8 mouse cellular contexts compared by ENCODE assay signal in the genomic region with DNA sequence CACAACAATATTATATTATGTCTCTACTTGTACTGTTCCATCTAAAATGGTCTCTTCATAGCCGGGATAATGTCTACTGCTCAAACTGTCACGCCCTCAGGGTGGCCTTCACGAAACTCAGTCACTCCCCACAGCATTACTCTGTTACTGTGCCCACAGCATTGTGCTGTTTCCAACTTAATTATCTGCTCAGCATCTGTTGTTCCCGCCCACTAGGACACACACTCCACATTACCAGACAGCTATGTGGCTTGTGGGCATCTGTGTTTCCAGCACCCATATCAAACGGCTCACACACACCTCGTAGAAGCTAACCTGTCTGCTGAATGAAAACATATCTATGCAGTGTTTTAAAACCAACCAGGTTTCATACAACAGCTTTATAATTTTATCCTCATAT. TPM values are rescaled to one million over a fixed set of nuclear protein-coding genes. Genes with fewer than 3 reads are reported as not detected.
A peak's percentile ranks its signal among the peaks of the same experiment; 100 is the strongest.
DNase-seq lines count a peak whose midpoint lies in the region; ATAC-seq and TF ChIP-seq lines count a peak whose summit lies in the region.

No protein-coding gene starts in this region.

- H3K4me3 ChIP-seq in midbrain, embryonic 11.5 days (ENCODE audit: low read depth, low read length), result no peak overlapping the region
- no peak overlapping the region for H3K4me3 ChIP-seq in midbrain, postnatal 0 days (ENCODE audit: low read depth, low read length)
- no peak overlapping the region for H3K4me3 ChIP-seq in neural tube, embryonic 15.5 days (replicated peaks)

- no peaks in the 10 kb centered on the region; the same call in 1 of the 2 replicates for H3K27me3 ChIP-seq in midbrain, embryonic 11.5 days (ENCODE audit: control insufficient read depth, insufficient read depth, low read length)
- H3K27me3 ChIP-seq in midbrain, postnatal 0 days (ENCODE audit: insufficient read depth, low read length), result no peaks in the 10 kb centered on the region
- H3K27me3 ChIP-seq in neural tube, embryonic 15.5 days (replicated peaks), result no peaks in the 10 kb centered on the region

- no peak for TF ChIP-seq CTCF in midbrain, postnatal 0 days (IDR thresholded peaks at IDR 0.05)

- no peaks in the 10 kb centered on the region for H3K36me3 ChIP-seq in midbrain, embryonic 11.5 days (ENCODE audit: control insufficient read depth, insufficient read depth, low read length)
- H3K36me3 ChIP-seq in midbrain, postnatal 0 days (ENCODE audit: insufficient read depth, low read length), result no peaks in the 10 kb centered on the region
- no peaks in the 10 kb centered on the region for H3K36me3 ChIP-seq in neural tube, embryonic 15.5 days

- 51% methylated on average over 6 of the region's 6 CpGs for WGBS in midbrain, embryonic 11.5 days
- 40% methylated on average over 6 of the region's 6 CpGs for WGBS in midbrain, postnatal 0 days
- WGBS in neural tube, embryonic 15.5 days, result 36% methylated on average over 6 of the region's 6 CpGs

- peaks cover 5% of the 10 kb centered on the region; the same call in 1 of the 2 replicates for H3K4me1 ChIP-seq in midbrain, embryonic 11.5 days (ENCODE audit: control insufficient read depth, insufficient read depth, low read length)
- no peaks in the 10 kb centered on the region for H3K4me1 ChIP-seq in midbrain, postnatal 0 days (ENCODE audit: insufficient read depth, low read length)
- peaks cover 15% of the 10 kb centered on the region for H3K4me1 ChIP-seq in neural tube, embryonic 15.5 days

- peak; percentile 72 for ATAC-seq in frontal cortex, adult (ENCODE audit: low TSS enrichment)
- ATAC-seq in midbrain, embryonic 11.5 days (ENCODE audit: low FRiP score), result 0 out of 2 replicates have a peak, but pooled peaks have one; percentile 10
- ATAC-seq in midbrain, postnatal 0 days (ENCODE audit: low FRiP score), result no peak
- ATAC-seq in neural tube, embryonic 15.5 days (ENCODE audit: low FRiP score), result peak; percentile 42; the same call in 1 of the 2 replicates

- H3K27ac ChIP-seq in midbrain, embryonic 11.5 days (ENCODE audit: low read depth, low read length), result no peak overlapping the region
- H3K27ac ChIP-seq in midbrain, postnatal 0 days (ENCODE audit: low read depth, low read length), result no peak overlapping the region
- no peak overlapping the region for H3K27ac ChIP-seq in neural tube, embryonic 15.5 days (replicated peaks)

- DNase-seq in frontal cortex, postnatal 10 days (ENCODE audit: low spot score in 2 of 2), result no peak
- DNase-seq in midbrain, embryonic 11.5 days (ENCODE audit: low spot score, missing footprints), result peak; percentile 84
- no peak for DNase-seq in midbrain, postnatal 0 days (ENCODE audit: low spot score)
- peak; percentile 16 to 38 for DNase-seq in layer of hippocampus, postnatal 14 days (ENCODE audit: low spot score in 2 of 2)
- DNase-seq in kidney, postnatal 4 days, result no peak
- DNase-seq in adipocyte (ENCODE audit: low spot score), result no peak

- H3K4me2 ChIP-seq in midbrain, embryonic 11.5 days, result no peak overlapping the region
- no peak overlapping the region for H3K4me2 ChIP-seq in midbrain, postnatal 0 days (ENCODE audit: low read depth, low read length, poor library complexity, severe bottlenecking)
- peak overlapping the region; percentile 65 for H3K4me2 ChIP-seq in neural tube, embryonic 15.5 days

- H3K9me3 ChIP-seq in midbrain, embryonic 11.5 days (ENCODE audit: control insufficient read depth, low read length), result no peaks in the 10 kb centered on the region
- no peaks in the 10 kb centered on the region for H3K9me3 ChIP-seq in midbrain, postnatal 0 days (ENCODE audit: low read length)
- no peaks in the 10 kb centered on the region for H3K9me3 ChIP-seq in neural tube, embryonic 15.5 days (replicated peaks)

- no peak overlapping the region for H3K9ac ChIP-seq in midbrain, embryonic 11.5 days (ENCODE audit: low read length)
- H3K9ac ChIP-seq in midbrain, postnatal 0 days (replicated peaks; ENCODE audit: low read length, poor library complexity, severe bottlenecking), result no peak overlapping the region
- no peak overlapping the region for H3K9ac ChIP-seq in neural tube, embryonic 15.5 days (replicated peaks)

RNA-seq across cellular contexts. Expression of a gene that starts 13.7 kb away (rescaled TPM):
- 6.3 and 9.6 TPM in 2 replicates for polyA plus RNA-seq in midbrain, embryonic 11.5 days (2014; fragmentation: Nextera tagmentation; extraction: Ambion mirVana)
- 8.4 and 10.3 TPM in 2 replicates for total RNA-seq in midbrain, postnatal 0 days (2014; rRNA removed)
- polyA plus RNA-seq in midbrain, postnatal 0 days (2015; fragmentation: Nextera tagmentation; extraction: Ambion mirVana), result 7.2 and 7.7 TPM in 2 replicates
- 1 to 10 TPM; 2.9 to 4.3 TPM for total RNA-seq in layer of hippocampus, postnatal 14 days (2021)
- 5.9 and 7.4 TPM in 2 replicates for polyA plus RNA-seq in neural tube, embryonic 15.5 days (2015; fragmentation: Nextera tagmentation; extraction: Ambion mirVana)

RNA-seq across cellular contexts. Expression of a gene that starts 15.9 kb away (rescaled TPM):
- polyA plus RNA-seq in midbrain, embryonic 11.5 days (2014; fragmentation: Nextera tagmentation; extraction: Ambion mirVana), result 14.5 and 15.3 TPM in 2 replicates
- total RNA-seq in midbrain, postnatal 0 days (2014; rRNA removed), result 57.0 and 85.1 TPM in 2 replicates
- polyA plus RNA-seq in midbrain, postnatal 0 days (2015; fragmentation: Nextera tagmentation; extraction: Ambion mirVana), result 21.3 and 25.8 TPM in 2 replicates
- 10 to 100 TPM; 51.0 to 58.8 TPM for total RNA-seq in layer of hippocampus, postnatal 14 days (2021)
- 29.5 and 30.7 TPM in 2 replicates for polyA plus RNA-seq in neural tube, embryonic 15.5 days (2015; fragmentation: Nextera tagmentation; extraction: Ambion mirVana)

Comparison
In these comparisons a context has a peak if more than half of its experiments do, and no peak if none do; other contexts are left out.
1. DNase-seq: peak in midbrain, embryonic 11.5 days (single experiment) and layer of hippocampus, postnatal 14 days (2 of 2); none in frontal cortex, postnatal 10 days (0 of 2), midbrain, postnatal 0 days (single experiment), kidney, postnatal 4 days (0 of 2) and adipocyte (single experiment).